Mouse (Mus musculus) intestine, embryonic 15.5 days (tissue): ENCODE results near the gene Ugt1a10. TPM values are rescaled to one million over a fixed set of nuclear protein-coding genes. Genes with fewer than 3 reads are reported as not detected.
A peak's percentile ranks its signal among the peaks of the same experiment; 100 is the strongest.
"Not testable (repeated sequence)": the region's sequence is repeated elsewhere in the genome, so short reads cannot be mapped to it uniquely, and the experiment has no call there.

ENCODE experiments used
- ATAC-seq: fragments of 200-750 bp; cut with Nextera tagmentation; 2 replicates; pipeline ENCODE4 v1.8.0; 2017; ENCODE audit warnings: moderate TSS enrichment, moderate library complexity
- H3K27ac ChIP-seq: fragments of 300-500 bp; sonication (generic); 2 replicates; pipeline ENCODE4 v1.5.1; 2015; ENCODE audit warnings: mild to moderate bottlenecking, inconsistent platforms
- H3K27me3 ChIP-seq: fragments of 300-500 bp; sonication (generic); replicated peaks from 2 replicates; pipeline ENCODE4 v1.6.1; 2015; ENCODE audit warnings: inconsistent platforms
- H3K36me3 ChIP-seq: fragments of 300-500 bp; sonication (generic); 2 replicates; pipeline ENCODE4 v1.6.1; 2015; ENCODE audit warnings: inconsistent platforms
- H3K4me1 ChIP-seq: fragments of 300-500 bp; sonication (generic); replicated peaks from 2 replicates; pipeline ENCODE4 v1.6.1; 2015; ENCODE audit warnings: inconsistent platforms
- H3K4me2 ChIP-seq: fragments of 300-500 bp; sonication (generic); replicated peaks from 2 replicates; pipeline ENCODE4 v1.6.1; 2015; ENCODE audit warnings: mild to moderate bottlenecking, inconsistent platforms
- H3K4me3 ChIP-seq: fragments of 300-500 bp; sonication (generic); replicated peaks from 2 replicates; pipeline ENCODE4 v1.5.1; 2015; ENCODE audit warnings: inconsistent platforms
- H3K9ac ChIP-seq: fragments of 300-500 bp; sonication (generic); 2 replicates; pipeline ENCODE4 v1.6.1; 2015; ENCODE audit warnings: inconsistent platforms
- H3K9me3 ChIP-seq: fragments of 300-500 bp; sonication (generic); 2 replicates; pipeline ENCODE4 v1.6.1; 2016; ENCODE audit warnings: inconsistent platforms
- WGBS: fragments of 180-500 bp; shearing (Covaris S2); methylation state at CpG from one replicate; pipeline ENCODE4 v1.1.7; 2015; 5-methylcytosine and 5-hydroxymethylcytosine counted together
- polyA plus RNA-seq: library from polyadenylated mRNA; unstranded; fragments of >200 nt; fragmentation: Nextera tagmentation; extraction: Ambion mirVana; gene quantifications from 2 replicates; pipeline ENCODE4 v1.2.1, GENCODE M21; 2015

The Ugt1a10 gene
- polyA plus RNA-seq, 1 experiment from 2014 or later = not detected

DNA sequence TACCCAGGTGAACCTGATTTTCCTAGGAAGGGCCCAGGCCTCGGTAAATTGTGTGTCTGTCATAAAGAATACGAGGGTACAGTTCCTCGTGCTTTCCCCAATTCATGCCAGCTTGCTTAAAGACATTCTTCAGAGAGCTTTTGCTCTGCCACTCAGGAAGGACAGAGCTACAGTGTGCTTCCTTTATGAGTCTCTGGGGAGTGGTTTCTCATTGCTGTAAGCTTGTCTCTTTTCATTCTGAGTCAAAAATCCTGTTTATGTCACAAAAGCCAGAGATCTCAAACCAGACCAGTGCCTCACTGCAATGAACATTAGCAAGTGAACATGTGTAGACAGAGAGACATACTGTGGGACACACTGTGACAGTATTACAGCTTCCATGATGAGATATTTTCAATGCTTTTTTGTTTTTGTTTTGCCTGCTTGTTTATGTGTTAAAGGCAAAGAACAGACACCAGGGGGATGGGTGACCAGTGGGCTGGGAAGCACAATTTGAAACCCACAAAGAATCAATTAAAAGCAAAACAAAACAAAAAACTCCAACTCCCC lies 78.8 kb downstream of the Ugt1a10 start:
- peaks cover 10% of the 10 kb centered on the region for H3K4me1 ChIP-seq
- H3K4me3 ChIP-seq = no peak overlapping the region
- no peak overlapping the region for H3K4me2 ChIP-seq
- H3K9ac ChIP-seq = no peak overlapping the region
- H3K27me3 ChIP-seq = no peaks in the 10 kb centered on the region
- no peaks in the 10 kb centered on the region for H3K36me3 ChIP-seq
- H3K9me3 ChIP-seq = no peaks in the 10 kb centered on the region
- no peak for ATAC-seq
- 64% methylated on average over 3 of the region's 3 CpGs for WGBS
- peak overlapping the region; percentile 61; the same call in 1 of the 2 replicates for H3K27ac ChIP-seq

DNA sequence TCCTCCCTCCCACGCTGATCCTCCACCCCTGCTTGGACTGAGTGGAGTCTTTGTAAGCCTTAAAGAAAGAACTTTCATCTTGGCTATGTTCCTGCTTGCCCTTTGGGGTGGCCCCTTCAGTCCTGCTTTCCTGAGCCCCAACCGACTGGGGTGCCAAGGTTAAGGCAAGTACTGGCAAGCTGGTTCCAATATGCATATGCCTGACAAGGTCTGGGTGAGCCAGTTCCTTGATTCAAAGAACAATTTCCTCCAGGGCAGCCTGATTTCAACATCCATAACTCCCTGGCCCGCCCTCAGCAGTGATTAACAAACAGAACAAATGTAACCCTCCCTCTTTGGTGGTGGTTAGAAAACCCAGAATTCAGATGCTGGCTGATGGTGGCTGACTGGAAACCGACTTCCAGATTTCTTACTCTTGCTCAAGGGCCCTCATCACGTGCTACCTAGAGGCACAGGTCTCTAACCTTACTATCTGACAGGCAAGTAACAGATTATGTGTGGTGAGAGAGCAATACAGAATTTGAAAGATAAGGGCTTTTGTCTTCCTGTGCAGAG lies 79.3 kb downstream of the Ugt1a10 start, which contains the start of gene Ugt1a6a:
Gene Ugt1a6a (plus strand): TSS at position 353 of the 555 bp plus-strand sequence.
- not testable (repeated sequence) for H3K36me3 ChIP-seq, H3K4me3 ChIP-seq, H3K9me3 ChIP-seq, H3K9ac ChIP-seq, H3K4me2 ChIP-seq, H3K27me3 ChIP-seq
- 36% methylated on average over 4 of the region's 5 CpGs for WGBS
- ATAC-seq = peak; percentile 56
- Histone ChIP-seq H3K4me1 (peaks cover 10% of the 10 kb centered on the region), H3K27ac (peak within 1 kb of the TSS; percentile 61; the same call in 1 of the 2 replicates)

DNA sequence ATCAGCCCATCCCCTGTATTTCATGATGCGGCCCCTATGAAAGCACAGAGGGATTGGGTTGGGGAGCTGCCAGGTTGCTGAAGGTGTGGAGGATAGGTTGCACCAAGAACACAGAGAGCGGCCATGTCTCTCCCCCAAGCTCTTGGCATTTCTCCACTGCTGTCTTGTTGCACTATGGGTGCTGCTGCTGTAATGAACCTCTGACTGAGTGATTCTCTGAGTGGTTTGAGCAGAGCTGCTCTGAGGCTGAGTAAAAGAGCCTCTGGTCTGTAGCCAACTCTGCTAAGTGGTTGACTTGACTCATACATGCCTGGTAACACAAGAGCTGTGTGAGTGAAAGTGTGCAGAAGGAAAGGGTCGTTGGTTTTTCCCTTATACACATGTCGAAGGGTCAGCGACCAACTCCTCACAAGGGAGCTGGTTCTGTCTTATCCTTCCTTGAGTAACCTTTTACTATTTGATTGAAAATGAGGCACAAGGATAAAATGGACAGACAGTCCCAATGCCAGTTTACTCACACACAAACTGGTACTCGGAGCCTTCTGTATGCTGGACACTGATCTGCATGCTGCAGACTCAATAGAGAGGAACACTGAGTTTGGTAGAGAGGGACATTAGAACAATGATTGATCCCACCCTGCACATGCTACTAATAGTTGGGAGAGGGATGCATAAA lies 80.2 kb downstream of the Ugt1a10 start:
- WGBS = 85% methylated on average over 6 of the region's 6 CpGs
- not testable (repeated sequence) for H3K9ac ChIP-seq, H3K27me3 ChIP-seq, H3K4me3 ChIP-seq, H3K36me3 ChIP-seq, ATAC-seq, H3K27ac ChIP-seq, H3K4me2 ChIP-seq, H3K9me3 ChIP-seq
- peaks cover 10% of the 10 kb centered on the region for H3K4me1 ChIP-seq

DNA sequence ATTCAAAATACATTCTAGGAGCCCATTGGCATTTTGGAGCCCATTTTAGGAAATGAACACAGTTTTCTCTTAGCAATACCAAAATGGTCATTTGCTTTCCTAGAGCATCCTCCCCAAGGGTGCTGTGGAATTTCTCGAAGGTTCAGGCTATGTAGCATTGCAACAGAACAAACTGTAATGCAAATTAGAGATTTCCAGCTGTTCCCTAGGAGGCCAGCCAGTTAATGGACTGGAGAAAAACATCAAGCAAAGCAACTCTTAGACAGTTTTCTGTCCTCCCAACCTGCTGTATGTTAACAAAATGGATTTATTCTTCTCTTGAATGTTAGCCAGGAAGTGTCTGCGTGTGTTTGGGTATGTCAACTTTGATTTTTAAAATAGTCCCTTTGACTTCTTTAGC lies 81.5 kb downstream of the Ugt1a10 start:
- H3K27me3 ChIP-seq = no peaks in the 10 kb centered on the region
- 81% methylated on average over 2 of the region's 2 CpGs for WGBS
- H3K27ac ChIP-seq = no peak overlapping the region
- no peak overlapping the region for H3K9ac ChIP-seq
- no peaks in the 10 kb centered on the region for H3K36me3 ChIP-seq
- ATAC-seq = no peak
- H3K4me2 ChIP-seq = no peak overlapping the region
- H3K9me3 ChIP-seq = no peaks in the 10 kb centered on the region
- H3K4me3 ChIP-seq = no peak overlapping the region
- peaks cover 10% of the 10 kb centered on the region for H3K4me1 ChIP-seq

DNA sequence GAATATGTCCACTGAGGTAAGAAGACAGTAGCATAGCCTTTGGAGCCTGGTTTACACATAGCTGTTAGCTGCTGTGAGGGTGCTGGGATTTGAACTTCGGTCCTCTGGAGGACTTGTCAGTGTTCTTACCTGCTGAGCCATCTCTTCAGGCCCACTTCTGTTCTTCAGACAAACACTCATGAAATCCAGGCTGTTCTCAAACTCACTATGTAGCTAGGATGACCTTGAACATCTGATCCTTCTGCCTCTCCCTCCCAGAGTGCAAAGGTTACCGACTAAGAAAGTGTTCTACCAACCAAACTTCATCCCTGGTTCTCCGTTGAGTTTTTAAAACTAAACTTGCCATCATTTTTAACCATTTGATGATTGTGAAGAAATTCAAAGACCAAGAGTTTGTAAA lies 82.1 kb downstream of the Ugt1a10 start:
- H3K4me1 ChIP-seq = peaks cover 10% of the 10 kb centered on the region
- no peak overlapping the region for H3K4me2 ChIP-seq
- H3K27me3 ChIP-seq = no peaks in the 10 kb centered on the region
- no peak overlapping the region for H3K4me3 ChIP-seq
- no peaks in the 10 kb centered on the region for H3K36me3 ChIP-seq
- no peak overlapping the region for H3K9ac ChIP-seq
- no peak overlapping the region for H3K27ac ChIP-seq
- 74% methylated on average over 3 of the region's 3 CpGs for WGBS
- no peak for ATAC-seq
- no peaks in the 10 kb centered on the region for H3K9me3 ChIP-seq

DNA sequence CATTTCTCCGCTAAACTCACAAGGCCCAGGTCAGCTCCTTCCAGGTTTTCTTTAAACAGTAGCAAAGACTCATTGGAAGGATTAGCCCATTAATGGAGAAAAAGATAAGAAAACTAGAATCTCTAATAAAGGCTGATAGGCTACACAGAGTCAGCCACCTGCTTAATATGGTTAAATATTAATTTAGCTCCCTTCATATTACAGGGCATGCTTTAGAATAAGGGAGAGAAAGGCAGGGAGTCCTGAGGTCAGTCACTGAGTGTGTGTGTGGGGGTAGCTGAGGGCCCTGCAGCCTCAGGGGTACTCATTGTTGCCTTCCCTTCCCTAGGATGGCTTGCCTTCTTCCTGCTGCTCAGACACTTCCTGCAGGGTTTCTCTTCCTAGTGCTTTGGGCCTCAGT lies 83.0 kb downstream of the Ugt1a10 start:
- Histone ChIP-seq H3K9me3 (no peaks in the 10 kb centered on the region), H3K4me3 (no peak overlapping the region), H3K36me3 (no peaks in the 10 kb centered on the region), H3K4me1 (peaks cover 10% of the 10 kb centered on the region), H3K9ac (no peak overlapping the region), H3K27ac (no peak overlapping the region), H3K4me2 (no peak overlapping the region), H3K27me3 (no peaks in the 10 kb centered on the region)
- WGBS = 64% methylated on average over 1 of the region's 1 CpGs
- ATAC-seq = peak; percentile 61

DNA sequence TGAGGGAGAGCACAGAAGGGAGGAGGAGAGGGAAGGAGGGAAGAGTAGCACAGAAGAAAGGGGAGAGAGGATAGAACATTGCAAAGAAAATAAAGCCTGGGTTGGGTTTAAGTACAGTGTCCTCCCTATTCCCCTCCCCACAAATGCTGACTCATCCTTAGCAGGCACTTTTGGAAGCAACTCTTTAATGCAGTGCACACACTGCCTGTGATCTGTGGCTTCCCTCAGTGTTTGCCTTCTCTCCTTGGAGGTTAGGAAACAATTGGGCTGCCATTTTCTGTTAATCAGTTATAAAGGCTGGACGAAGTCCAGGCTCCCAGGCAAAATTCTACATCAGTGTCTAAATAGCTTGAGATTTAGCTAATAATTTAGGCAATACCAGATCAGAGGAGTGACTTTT lies 85.3 kb downstream of the Ugt1a10 start:
- not testable (repeated sequence) for H3K4me1 ChIP-seq, H3K4me3 ChIP-seq, H3K4me2 ChIP-seq, H3K27ac ChIP-seq, H3K36me3 ChIP-seq, H3K9me3 ChIP-seq, H3K27me3 ChIP-seq, H3K9ac ChIP-seq
- peak; percentile 80 for ATAC-seq
- WGBS = 51% methylated on average over 1 of the region's 1 CpGs

DNA sequence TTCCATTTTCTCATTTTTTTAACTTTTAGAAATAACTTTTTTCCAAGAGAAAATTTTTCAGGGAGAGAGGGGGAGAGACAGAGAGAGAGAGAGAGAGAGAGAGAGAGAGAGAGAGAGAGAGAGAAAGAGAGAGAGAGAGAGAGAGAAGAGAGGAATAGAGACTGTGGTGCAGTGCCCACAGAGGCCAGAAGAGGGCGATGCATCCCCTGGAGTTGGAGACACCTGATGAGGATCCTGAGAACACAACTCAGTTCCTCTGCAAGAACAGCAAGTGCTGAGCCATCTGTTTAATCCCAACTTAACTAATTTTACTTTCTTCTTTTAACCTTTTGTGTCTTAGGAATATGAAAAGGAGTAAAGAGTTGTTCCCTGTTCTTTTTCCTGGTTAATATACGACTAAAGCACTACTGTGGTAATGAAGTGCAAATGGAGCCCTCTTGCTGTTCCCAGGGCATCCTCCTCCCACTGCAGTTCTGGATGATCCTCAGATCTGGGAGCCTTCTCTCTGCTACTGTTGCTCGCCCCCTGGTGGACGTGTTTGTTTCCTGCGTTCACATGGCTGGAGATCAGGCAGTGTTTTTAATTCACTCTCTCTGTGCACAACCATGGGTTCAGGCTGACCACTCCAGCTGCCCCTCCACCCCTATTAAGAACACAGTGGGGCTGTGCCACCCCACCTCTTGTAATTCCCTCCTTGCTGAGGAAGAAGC lies 88.9 kb downstream of the Ugt1a10 start:
- WGBS = 3% methylated on average over 5 of the region's 5 CpGs
- ATAC-seq = peak; percentile 39

DNA sequence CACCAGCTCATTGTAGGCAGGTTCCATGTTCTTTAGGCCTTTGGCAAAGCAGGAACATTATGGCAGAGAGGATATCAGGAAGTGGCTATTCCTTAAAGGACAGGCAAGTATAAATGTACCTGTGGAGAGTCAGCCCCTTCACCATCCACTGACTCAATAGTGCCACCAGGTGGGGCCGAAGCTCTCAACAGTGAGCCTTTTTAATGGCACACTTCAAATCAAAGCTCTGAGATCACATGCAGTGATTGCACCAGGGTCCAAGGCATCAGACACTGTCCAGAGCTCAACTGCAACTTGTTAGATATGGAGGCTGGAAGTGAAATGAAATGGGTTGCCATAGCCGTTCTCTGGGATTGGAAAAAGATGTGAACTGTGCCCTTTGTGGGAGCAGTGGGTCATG lies 90.1 kb downstream of the Ugt1a10 start:
- not testable (repeated sequence) for H3K9ac ChIP-seq, H3K4me3 ChIP-seq, H3K4me2 ChIP-seq, H3K27ac ChIP-seq, H3K4me1 ChIP-seq, H3K36me3 ChIP-seq, ATAC-seq, H3K9me3 ChIP-seq, H3K27me3 ChIP-seq
- 70% methylated on average over 2 of the region's 2 CpGs for WGBS

More for the DNA sequence above, 88.9 kb downstream of the Ugt1a10 start:
- not testable (repeated sequence) for H3K27me3 ChIP-seq, H3K4me2 ChIP-seq, H3K36me3 ChIP-seq, H3K9ac ChIP-seq, H3K4me3 ChIP-seq, H3K4me1 ChIP-seq, H3K27ac ChIP-seq, H3K9me3 ChIP-seq

DNA sequence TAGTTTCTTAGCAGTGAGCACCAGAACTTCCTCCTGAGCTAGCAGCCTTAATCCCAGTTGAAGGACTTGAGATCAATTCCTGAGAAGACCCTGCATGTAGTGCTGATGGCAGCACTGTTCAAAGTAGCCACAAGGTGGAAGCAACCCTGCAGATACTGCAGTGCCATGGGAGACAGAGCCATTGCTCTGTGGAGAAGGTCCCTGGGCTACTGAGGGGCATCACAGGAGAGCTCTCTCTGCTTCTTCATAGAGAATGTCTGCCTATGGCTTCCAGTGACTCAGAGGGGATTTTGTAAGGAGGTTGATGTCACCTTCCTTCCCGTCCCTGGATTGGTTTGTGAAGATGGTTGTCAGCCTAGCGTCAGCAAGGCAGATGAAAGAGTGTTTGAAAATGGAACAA lies 94.9 kb downstream of the Ugt1a10 start:
- WGBS = 82% methylated on average over 2 of the region's 2 CpGs
- not testable (repeated sequence) for H3K4me3 ChIP-seq
- 0 out of 2 replicates have a peak, but pooled peaks have one; percentile 41 for ATAC-seq

DNA sequence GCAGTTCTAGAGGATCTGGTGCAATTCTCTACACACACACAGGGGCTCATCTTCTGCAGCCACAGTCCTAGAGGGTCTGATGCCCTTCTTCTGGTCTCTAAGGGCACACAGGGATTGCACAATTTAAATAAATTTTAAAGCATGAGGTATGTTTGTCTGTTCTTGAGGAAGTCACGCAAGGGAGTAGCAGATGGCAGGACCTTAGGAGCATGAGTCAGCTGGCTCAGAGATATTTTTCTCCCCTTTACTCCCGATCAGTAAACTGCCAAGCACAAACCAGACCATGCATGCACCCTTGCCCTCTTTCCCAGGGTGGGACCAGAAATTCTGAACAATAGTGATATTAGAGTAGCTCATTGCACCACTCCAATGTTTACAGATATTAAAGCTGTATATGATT lies 103.2 kb downstream of the Ugt1a10 start:
- Histone ChIP-seq H3K9ac (no peak overlapping the region), H3K36me3 (no peaks in the 10 kb centered on the region), H3K27me3 (no peaks in the 10 kb centered on the region), H3K9me3 (no peaks in the 10 kb centered on the region), H3K4me1 (no peaks in the 10 kb centered on the region), H3K27ac (no peak overlapping the region), H3K4me2 (no peak overlapping the region), H3K4me3 (no peak overlapping the region)
- whole genome bisulfite sequencing = 61% methylated on average over 2 of the region's 2 CpGs
- no peak for ATAC-seq

More for the DNA sequence above, 94.9 kb downstream of the Ugt1a10 start:
- H3K9ac ChIP-seq, H3K27me3 ChIP-seq, H3K9me3 ChIP-seq, H3K36me3 ChIP-seq, H3K27ac ChIP-seq, H3K4me1 ChIP-seq, H3K4me2 ChIP-seq: not testable (repeated sequence)

DNA sequence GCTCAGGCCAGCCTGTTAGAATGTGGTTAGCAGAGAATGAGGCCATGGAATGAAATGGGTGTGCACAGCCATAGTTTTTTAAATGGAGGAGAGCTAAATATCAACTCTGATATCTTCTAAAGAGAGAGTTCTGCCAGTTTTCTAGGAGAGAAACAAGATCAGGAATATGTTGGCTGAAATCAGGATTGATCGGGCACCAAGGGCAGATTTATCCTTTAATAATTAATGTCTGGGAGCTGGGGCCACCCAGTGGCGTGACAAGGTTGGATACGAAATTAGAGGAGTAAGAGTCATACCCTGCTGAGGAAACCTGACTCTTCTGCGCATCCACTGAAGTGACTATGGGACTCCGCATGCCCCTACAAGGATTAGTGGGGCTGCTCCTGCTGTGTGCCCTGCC lies 110.5 kb downstream of the Ugt1a10 start, which contains the start of gene Ugt1a5:
Gene Ugt1a5 (plus strand): TSS at position 302 of the 400 bp plus-strand sequence.
- H3K27me3 ChIP-seq = no peaks in the 10 kb centered on the region
- WGBS = 76% methylated on average over 5 of the region's 5 CpGs
- no peak for ATAC-seq
- H3K4me3 ChIP-seq = no peak within 1 kb of the TSS
- no peaks in the 10 kb centered on the region for H3K9me3 ChIP-seq
- H3K4me1 ChIP-seq = no peaks in the 10 kb centered on the region
- H3K9ac ChIP-seq = no peak within 1 kb of the TSS
- no peak within 1 kb of the TSS for H3K4me2 ChIP-seq
- H3K27ac ChIP-seq = no peak within 1 kb of the TSS
- H3K36me3 ChIP-seq = no peaks in the 10 kb centered on the region
